Mouse (Mus musculus): Measurements from ENCODE around the gene Tlx2.

The Tlx2 gene

GRCm38 (mm10) chr6:83023786-83024185 is 46.3 kb downstream of the Tlx2 start:
- WGBS = 96% methylated on average over 2 of the region's 2 CpGs

GRCm38 (mm10) chr6:83023008-83023407 is 47.1 kb downstream of the Tlx2 start:
- WGBS = 92% methylated on average over 9 of the region's 9 CpGs

GRCm38 (mm10) chr6:83020836-83021593 is 49.1 kb downstream of the Tlx2 start:
- 83% methylated on average over 4 of the region's 4 CpGs for WGBS

- 94% methylated on average over 6 of the region's 6 CpGs for WGBS
Measured at GRCm38 (mm10) chr6:83020121-83020520, 50.0 kb downstream of the Tlx2 start.

- WGBS = 87% methylated on average over 3 of the region's 3 CpGs
Measured at GRCm38 (mm10) chr6:83019044-83019443, 51.0 kb downstream of the Tlx2 start.
